Mouse (Mus musculus) MEL (cell line): ENCODE measurements around the gene Trim68. TPM values are rescaled to one million over a fixed set of nuclear protein-coding genes. Genes with fewer than 3 reads are reported as not detected.

Source experiments
- DNase-seq: peaks from one replicate; pipeline ENCODE4 v3.0.0; 2011; ENCODE audit warnings: low read depth, low spot score
- H3K27ac ChIP-seq: 2 replicates; pipeline ENCODE4 v1.5.1; 2012; ENCODE audit warnings: low read depth, mild to moderate bottlenecking, control low read depth, low read length, moderate library complexity; ENCODE audit not compliant: control insufficient read depth
- H3K27me3 ChIP-seq, 2 experiments: fragments of 150-350 bp in 1 of 2; sonication (generic) in 1 of 2; 2 replicates each; pipeline ENCODE4 v1.6.1; 2012; ENCODE audit warnings: low read length in 2 of 2, mild to moderate bottlenecking in 2 of 2, improper control_type of control experiment in 1 of 2, moderate library complexity in 1 of 2; ENCODE audit not compliant: insufficient read depth in 2 of 2, control insufficient read depth in 1 of 2
- H3K36me3 ChIP-seq, 2 experiments: 2 replicates each; pipeline ENCODE4 v1.6.1; 2012 to 2014; ENCODE audit warnings: low read length in 2 of 2, improper control_type of control experiment in 1 of 2, inconsistent platforms in 1 of 2, mild to moderate bottlenecking in 1 of 2; ENCODE audit not compliant: insufficient read depth in 2 of 2, control insufficient read depth in 1 of 2
- H3K4me1 ChIP-seq, 2 experiments: fragments of 150-350 bp in 1 of 2; sonication (generic) in 1 of 2; 2 replicates each; pipeline ENCODE4 v1.6.1; 2012; ENCODE audit warnings: low read length in 2 of 2, improper control_type of control experiment in 1 of 2, mild to moderate bottlenecking in 1 of 2; ENCODE audit not compliant: insufficient read depth in 2 of 2, control insufficient read depth in 1 of 2
- H3K4me3 ChIP-seq, 2 experiments: fragments of 150-350 bp in 1 of 2; sonication (generic) in 1 of 2; 2 replicates each; pipeline ENCODE4 v1.5.1; 2012; ENCODE audit warnings: low read depth in 2 of 2, low read length in 2 of 2, mild to moderate bottlenecking in 2 of 2, moderate library complexity in 2 of 2, control low read depth in 1 of 2, improper control_type of control experiment in 1 of 2; ENCODE audit not compliant: control insufficient read depth in 1 of 2, insufficient read depth in 1 of 2
- H3K79me2 ChIP-seq: 2 replicates; pipeline ENCODE4 v1.6.1; 2012; ENCODE audit warnings: mild to moderate bottlenecking, low read length, moderate library complexity; ENCODE audit not compliant: control insufficient read depth, poor library complexity, insufficient read depth
- H3K9ac ChIP-seq: 2 replicates; pipeline ENCODE4 v1.6.1; 2012; ENCODE audit warnings: low read depth, mild to moderate bottlenecking, control low read depth, low read length, moderate library complexity; ENCODE audit not compliant: control insufficient read depth, poor library complexity, severe bottlenecking
- H3K9me3 ChIP-seq: fragments of 150-350 bp; sonication (generic); replicated peaks from 2 replicates; pipeline ENCODE4 v1.6.1; 2012; ENCODE audit warnings: mild to moderate bottlenecking, low read length, improper control_type of control experiment, moderate library complexity; ENCODE audit not compliant: insufficient read depth
- BHLHE40 ChIP-seq: IDR thresholded peaks from 2 replicates; pipeline ENCODE4 v1.6.1; 2012; ENCODE audit warnings: low read depth, mild to moderate bottlenecking, inconsistent platforms, low read length, improper control_type of control experiment, borderline replicate concordance
- CHD2 ChIP-seq: IDR thresholded peaks from 2 replicates; pipeline ENCODE4 v1.6.1; 2011; ENCODE audit warnings: low read length, improper control_type of control experiment
- ELF1 ChIP-seq: IDR thresholded peaks from 2 replicates; pipeline ENCODE4 v1.6.1; 2014; ENCODE audit warnings: low read depth, mild to moderate bottlenecking, inconsistent platforms, low read length, improper control_type of control experiment, moderate library complexity
- EP300 ChIP-seq, 2 experiments: IDR thresholded peaks; 2 replicates each; pipeline ENCODE4 v1.6.1; 2011; ENCODE audit warnings: improper control_type of control experiment in 2 of 2, low read length in 2 of 2, low read depth in 1 of 2, mild to moderate bottlenecking in 1 of 2
- ETS1 ChIP-seq: IDR thresholded peaks from 2 replicates; pipeline ENCODE4 v1.6.1; 2012; ENCODE audit warnings: low read depth, mild to moderate bottlenecking, inconsistent platforms, low read length, improper control_type of control experiment, moderate library complexity
- GABPA ChIP-seq: IDR thresholded peaks from 2 replicates; pipeline ENCODE4 v1.6.1; 2012; ENCODE audit warnings: low read depth, mild to moderate bottlenecking, inconsistent platforms, low read length, improper control_type of control experiment, moderate library complexity
- MAFK ChIP-seq: IDR thresholded peaks from 2 replicates; pipeline ENCODE4 v1.6.1; 2011; ENCODE audit warnings: low read depth, mild to moderate bottlenecking, low read length, improper control_type of control experiment, borderline replicate concordance
- MEF2A ChIP-seq: IDR thresholded peaks from 2 replicates; pipeline ENCODE4 v1.6.1; 2014; ENCODE audit warnings: low read depth, mild to moderate bottlenecking, inconsistent platforms, low read length, improper control_type of control experiment; ENCODE audit not compliant: poor library complexity, insufficient replicate concordance, severe bottlenecking; ENCODE audit errors: extremely low read depth
- MXI1 ChIP-seq: IDR thresholded peaks from 2 replicates; pipeline ENCODE4 v1.6.1; 2011; ENCODE audit warnings: mild to moderate bottlenecking, low read depth, low read length, improper control_type of control experiment
- MYC ChIP-seq: IDR thresholded peaks from 2 replicates; pipeline ENCODE4 v1.6.1; 2011; ENCODE audit warnings: low read depth, mild to moderate bottlenecking, low read length, improper control_type of control experiment, moderate library complexity
- NELFE ChIP-seq: IDR thresholded peaks from 2 replicates; pipeline ENCODE4 v1.6.1; 2011; ENCODE audit warnings: low read depth, low read length, improper control_type of control experiment
- NRF1 ChIP-seq: IDR thresholded peaks from 2 replicates; pipeline ENCODE4 v1.6.1; 2014; ENCODE audit warnings: low read depth, mild to moderate bottlenecking, inconsistent platforms, low read length, improper control_type of control experiment, moderate library complexity; ENCODE audit not compliant: poor library complexity, insufficient read depth, severe bottlenecking
- POLR2AphosphoS2 ChIP-seq: IDR thresholded peaks from 2 replicates; pipeline ENCODE4 v1.6.1; 2011; ENCODE audit warnings: low read length, improper control_type of control experiment
- POLR2AphosphoS5 ChIP-seq: IDR thresholded peaks from 2 replicates; pipeline ENCODE4 v1.6.1; 2012; ENCODE audit warnings: low read depth, borderline replicate concordance, mild to moderate bottlenecking, inconsistent platforms, low read length, moderate library complexity, mixed read lengths
- RAD21 ChIP-seq: IDR thresholded peaks from 2 replicates; pipeline ENCODE4 v1.6.1; 2011; ENCODE audit warnings: mild to moderate bottlenecking, low read depth, low read length, improper control_type of control experiment
- TAL1 ChIP-seq: IDR thresholded peaks from 2 replicates; pipeline ENCODE4 v1.6.1; 2012; ENCODE audit warnings: mild to moderate bottlenecking, inconsistent platforms, low read length, moderate library complexity, mixed read lengths
- TBP ChIP-seq: IDR thresholded peaks from 2 replicates; pipeline ENCODE4 v1.8.0; 2011; ENCODE audit warnings: low read depth, low read length, improper control_type of control experiment
- TCF12 ChIP-seq: IDR thresholded peaks from 2 replicates; pipeline ENCODE4 v1.6.1; 2014; ENCODE audit warnings: low read depth, mild to moderate bottlenecking, inconsistent platforms, low read length, improper control_type of control experiment, moderate library complexity
- USF2 ChIP-seq, 2 experiments: IDR thresholded peaks; 2 replicates each; pipeline ENCODE4 v1.6.1; 2011 to 2012; ENCODE audit warnings: improper control_type of control experiment in 2 of 2, low read length in 2 of 2, borderline replicate concordance in 1 of 2, inconsistent platforms in 1 of 2, low read depth in 1 of 2, mild to moderate bottlenecking in 1 of 2; ENCODE audit not compliant: insufficient read depth in 1 of 2
- ZKSCAN1 ChIP-seq: IDR thresholded peaks from 2 replicates; pipeline ENCODE4 v1.6.1; 2012; ENCODE audit warnings: low read depth, mild to moderate bottlenecking, inconsistent platforms, low read length, improper control_type of control experiment, moderate library complexity
- polyA plus RNA-seq, 2 experiments: library from polyadenylated mRNA; stranded (reverse) in 1 of 2; unstranded in 1 of 2; fragments of >175 nt in 1 of 2; fragments of >200 nt in 1 of 2; gene quantifications; 2 replicates each; pipeline versions ENCODE4 v1.2.1 to v1.2.4; 2012; ENCODE audit warnings: low replicate concordance in 2 of 2, low read depth in 1 of 2; ENCODE audit not compliant: insufficient read length in 2 of 2, insufficient read depth in 1 of 2, missing spikeins in 1 of 2
- total RNA-seq: library from RNA; depleted of rRNA; stranded (reverse); fragments of 300-350 nt; gene quantifications from 2 replicates; pipeline ENCODE4 v1.2.3, GENCODE M21; 2012

Gene Trim68
- total and polyA plus RNA-seq, 3 experiments = not detected

DNA sequence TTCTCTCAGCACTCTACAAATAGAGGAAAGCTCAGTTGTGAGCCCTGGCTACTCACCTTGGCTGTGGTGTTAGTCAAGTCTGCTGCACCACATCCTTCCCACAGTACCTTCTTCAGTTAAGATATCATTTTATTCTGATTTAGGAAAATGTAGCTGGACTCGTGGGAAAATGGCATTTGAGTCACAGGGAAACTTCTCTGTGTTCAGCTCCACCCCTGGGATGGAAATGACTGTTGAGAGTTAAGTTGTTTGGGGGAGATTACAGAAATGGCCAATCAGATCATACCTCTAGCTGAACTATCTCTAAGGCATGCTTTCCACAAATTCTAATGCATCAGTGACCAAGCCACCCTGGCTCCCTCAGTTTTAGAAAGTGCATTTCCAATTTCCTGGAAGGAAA is 31.8 kb upstream of the Trim68 start, which contains the start of gene Olfr33:
TSS of gene Olfr33 (minus strand) at position 101 of the 400 bp plus-strand sequence.
- Histone ChIP-seq H3K9me3 (no peaks in the 10 kb centered on the region), H3K9ac (no peak within 1 kb of the TSS), H3K4me1 (no peaks in the 10 kb centered on the region), H3K36me3 (no peaks in the 10 kb centered on the region), H3K27me3 (no peaks in the 10 kb centered on the region), H3K27ac (no peak within 1 kb of the TSS), H3K79me2 (no peaks in the 10 kb centered on the region), H3K4me3 (no peak within 1 kb of the TSS)
- no peak for DNase-seq
- TF ChIP-seq MYC (no peak), GABPA (no peak), MXI1 (no peak)

DNA sequence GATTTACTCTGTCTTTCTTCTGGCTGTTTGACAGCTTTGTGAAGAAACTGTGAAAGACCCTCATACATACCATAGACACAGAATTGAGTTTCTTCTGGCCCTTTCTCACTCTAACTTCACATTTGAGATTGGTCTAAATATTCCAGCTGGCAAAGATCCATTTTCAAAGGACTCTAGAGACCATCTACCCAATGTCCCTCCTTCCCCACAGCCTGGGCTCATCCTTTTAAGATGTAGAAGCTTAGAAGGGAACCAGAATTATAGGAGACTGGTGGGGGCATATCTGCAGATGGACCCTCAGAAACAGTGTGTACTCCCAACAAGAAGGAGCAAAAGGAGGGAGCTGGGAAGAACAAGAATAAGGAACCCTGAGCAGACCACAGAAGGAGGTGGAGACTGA is 14.8 kb upstream of the Trim68 start, which contains the start of gene Olfr558:
TSS of gene Olfr558 (plus strand) at position 301 of the 400 bp plus-strand sequence.
- Histone ChIP-seq H3K4me1 (no peaks in the 10 kb centered on the region), H3K79me2 (no peaks in the 10 kb centered on the region), H3K4me3 (no peak within 1 kb of the TSS), H3K36me3 (no peaks in the 10 kb centered on the region), H3K9ac (no peak within 1 kb of the TSS), H3K27me3 (no peaks in the 10 kb centered on the region; a peak in 1 of 4 replicates), H3K27ac (no peak within 1 kb of the TSS), H3K9me3 (no peaks in the 10 kb centered on the region)
- no peak for DNase-seq
- TF ChIP-seq CHD2 (no peak), NELFE (no peak), RAD21 (no peak), ELF1 (no peak), TAL1 (no peak), POLR2AphosphoS5 (no peak), EP300 (IDR thresholded peaks at IDR 0.05; ENCODE audit: low read depth in 1 of 2, low read length in 2 of 2) (no peak)

DNA sequence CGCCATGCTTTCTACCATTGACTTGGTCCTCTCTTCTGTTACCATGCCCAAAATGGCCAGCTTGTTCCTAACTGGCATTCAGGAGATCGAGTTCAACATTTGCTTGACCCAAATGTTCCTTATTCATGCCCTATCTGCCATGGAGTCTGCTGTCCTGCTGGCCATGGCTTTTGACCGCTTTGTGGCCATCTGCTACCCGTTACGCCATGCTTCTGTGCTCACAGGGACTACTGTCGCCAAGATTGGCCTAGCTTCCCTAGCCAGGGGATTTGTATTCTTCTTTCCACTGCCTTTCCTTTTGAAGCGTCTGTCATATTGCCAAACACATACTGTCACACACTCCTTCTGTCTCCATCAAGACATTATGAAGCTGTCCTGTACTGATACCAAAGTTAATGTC is 11.3 kb upstream of the Trim68 start:
- TF ChIP-seq ZKSCAN1 = no peak
- no peak for TF ChIP-seq BHLHE40
- no peak for TF ChIP-seq MAFK
- no peak for TF ChIP-seq TBP
- TF ChIP-seq TAL1 = no peak
- TF ChIP-seq USF2 (IDR thresholded peaks at IDR 0.05; ENCODE audit: borderline replicate concordance in 1 of 2, insufficient read depth in 1 of 2, low read depth in 1 of 2, low read length in 2 of 2) = no peak
- no peak for TF ChIP-seq TCF12
- TF ChIP-seq POLR2AphosphoS2 = no peak
- TF ChIP-seq ETS1 = no peak
- TF ChIP-seq NRF1 = no peak
- no peak for TF ChIP-seq MXI1
- TF ChIP-seq EP300 (IDR thresholded peaks at IDR 0.05; ENCODE audit: low read depth in 1 of 2, low read length in 2 of 2) = no peak
- TF ChIP-seq MEF2A = no peak
- Histone ChIP-seq H3K79me2 (no peaks in the 10 kb centered on the region), H3K4me3 (no peak overlapping the region), H3K9ac (no peak overlapping the region), H3K27me3 (no peaks in the 10 kb centered on the region), H3K36me3 (no peaks in the 10 kb centered on the region), H3K9me3 (no peaks in the 10 kb centered on the region), H3K4me1 (no peaks in the 10 kb centered on the region), H3K27ac (no peak overlapping the region)
- DNase-seq = no peak
